Mouse (Mus musculus): Measurements from ENCODE around the gene Schip1.

DNA sequence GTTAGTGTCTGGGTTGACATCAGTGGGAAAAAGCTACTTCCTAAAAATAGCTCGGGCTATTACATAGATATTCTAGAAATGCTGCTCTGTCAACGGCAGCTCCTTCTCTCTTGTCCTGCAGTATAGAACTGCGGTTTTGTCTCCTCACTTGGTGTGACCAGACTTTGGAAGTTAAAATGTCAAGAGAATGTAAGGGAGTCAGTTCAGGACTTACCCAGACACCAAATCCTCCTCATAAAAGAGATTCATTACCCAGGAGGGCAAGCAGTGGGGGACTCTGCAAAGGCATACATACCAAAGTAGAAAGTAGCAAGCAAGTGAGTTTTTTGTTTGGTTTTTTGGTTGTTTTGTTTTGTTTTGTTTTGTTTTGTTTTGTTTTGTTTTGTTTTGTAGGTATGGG, 347.7 kb downstream of the Schip1 start:
- TF ChIP-seq CTCF (IDR thresholded peaks at IDR 0.05; ENCODE audit: control insufficient read depth, insufficient read depth, low read length) (no peak), POLR2A (IDR thresholded peaks at IDR 0.05; ENCODE audit: borderline replicate concordance, control insufficient read depth, low read depth, low read length) (no peak)

All from bone marrow, adult 2 months (tissue).